Mouse (Mus musculus): ENCODE measurements around the gene Amer1.
A peak's percentile ranks its signal among the peaks of the same experiment; 100 is the strongest.

Amer1 gene

DNA sequence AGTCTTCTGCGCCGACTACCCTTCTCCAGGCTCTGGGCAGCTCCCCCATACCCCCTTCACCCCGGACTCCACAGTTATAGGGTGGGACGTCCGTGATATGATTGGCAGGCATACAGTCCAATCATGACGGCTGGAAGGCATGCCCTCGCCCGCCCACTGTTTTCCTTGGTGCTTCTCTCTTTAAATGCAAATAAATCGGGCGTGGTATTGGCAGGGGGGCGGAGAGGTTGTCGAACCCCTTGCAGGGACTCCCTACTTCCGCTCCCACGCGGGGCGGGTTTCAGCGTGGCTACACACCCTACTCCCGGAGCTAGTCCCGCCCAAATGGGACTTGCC is at the start of gene Amer1:
Amer1 (minus strand) TSS at position 97 of the 336 bp plus-strand sequence.
- DNase-seq (ENCODE audit: low spot score in 2 of 2) = peak; percentile 58 to 82

DNA sequence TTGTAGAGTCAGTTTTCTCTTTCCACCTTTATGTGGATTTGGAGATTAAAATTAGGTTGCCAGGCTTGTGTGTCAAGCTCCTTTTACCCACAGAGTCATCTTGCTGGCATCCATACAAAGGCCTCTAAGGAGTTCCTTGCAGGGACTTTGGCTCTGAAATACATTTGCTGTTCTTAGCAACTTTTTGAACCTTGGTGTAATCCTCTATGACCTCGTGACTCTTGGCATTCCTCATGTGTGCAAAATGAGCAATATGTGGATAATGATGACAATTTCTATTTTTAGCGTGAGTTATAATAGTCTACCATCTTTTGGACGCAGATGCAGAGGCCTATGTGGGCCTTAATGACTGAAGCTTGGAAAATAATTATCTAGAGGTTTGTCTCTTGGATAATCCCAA is 12.5 kb upstream of the Amer1 start:
- no peak for DNase-seq (ENCODE audit: low spot score in 2 of 2)

DNA sequence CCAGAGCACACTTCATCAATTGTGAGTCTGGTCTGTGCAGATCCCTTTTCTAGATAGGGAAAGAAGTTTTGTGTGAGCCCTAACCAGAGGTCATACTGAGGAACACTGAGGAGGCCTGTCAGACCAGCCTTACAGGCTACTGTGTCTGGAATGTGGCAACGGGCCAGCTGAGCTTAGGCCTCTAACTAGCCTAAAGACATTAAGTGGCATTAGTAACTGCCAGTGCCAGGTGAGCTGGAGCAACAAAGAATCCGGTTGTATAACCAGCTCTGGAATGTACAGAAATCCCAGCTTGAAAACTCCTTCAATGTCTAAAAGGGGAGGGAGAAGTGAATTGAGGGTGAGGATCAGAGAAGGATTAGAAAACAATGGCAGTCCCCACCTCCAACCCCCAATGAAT is 1.2 kb upstream of the Amer1 start:
- no peak for DNase-seq (ENCODE audit: low spot score in 2 of 2)

DNA sequence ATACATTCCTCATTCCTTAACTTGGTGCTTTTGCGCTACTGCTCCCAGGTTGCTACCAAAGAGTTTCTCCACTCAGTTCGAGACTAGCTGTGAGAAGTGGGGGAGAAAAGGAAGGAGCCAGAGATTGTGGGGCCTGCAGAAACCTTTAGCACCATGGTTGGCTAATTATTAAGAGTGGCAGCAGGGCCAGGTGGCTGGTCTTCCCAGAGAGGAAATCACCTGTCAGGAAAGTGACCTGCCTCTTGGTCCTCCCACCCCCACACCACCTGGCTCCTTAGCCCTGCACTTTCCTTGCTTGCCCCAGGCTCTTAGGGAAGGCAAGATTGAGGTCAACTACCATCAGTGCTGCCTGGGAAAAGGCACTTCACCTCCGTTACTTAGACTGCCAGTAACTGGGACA is 469 bp upstream of the Amer1 start:
- peak in 1 of 2 experiments; percentile 10 for DNase-seq (ENCODE audit: low spot score in 2 of 2)

DNA sequence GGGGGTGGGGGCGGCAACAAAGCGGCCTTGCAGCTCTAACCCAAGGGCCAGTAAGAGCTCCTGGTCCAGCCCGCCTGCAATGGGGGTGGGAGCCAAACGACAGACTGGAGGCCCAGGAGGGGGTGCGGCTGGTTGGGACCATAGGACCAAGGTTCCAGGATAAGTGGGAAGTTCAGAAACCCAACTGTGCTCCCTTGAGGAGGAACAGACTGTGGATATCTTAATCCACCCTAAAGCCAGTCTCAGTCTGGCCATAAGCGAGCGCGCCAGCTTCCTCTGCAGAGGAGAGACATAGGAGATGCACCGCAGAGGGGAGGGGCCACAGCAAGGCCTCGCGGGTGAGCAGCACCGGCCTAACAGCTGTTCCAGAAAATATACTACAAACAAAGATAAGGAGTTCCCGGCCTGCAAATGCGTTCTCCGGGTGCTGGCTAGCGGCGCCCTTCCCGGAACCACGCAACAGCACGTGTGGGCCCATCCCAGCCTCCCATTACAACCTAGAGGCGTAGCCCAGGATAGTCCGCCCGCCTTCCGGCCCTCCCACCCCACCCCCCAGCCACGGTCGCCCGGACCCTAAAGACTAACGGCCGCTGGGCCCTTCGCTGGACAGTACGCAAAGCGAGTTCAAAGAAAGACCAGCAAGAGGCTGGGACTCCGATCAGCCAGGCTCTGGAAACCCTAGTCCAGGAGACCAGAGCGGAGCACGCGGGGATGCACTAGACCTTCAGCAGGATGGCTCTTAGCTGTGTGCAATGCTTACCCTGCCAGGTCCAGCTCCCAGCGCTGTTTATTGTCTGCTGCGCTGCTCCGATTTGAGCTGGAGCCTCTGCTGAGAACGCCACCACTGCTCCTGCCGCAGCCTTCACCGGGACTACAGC is 535 bp downstream of the Amer1 start:
- peak; percentile 20 to 57 for DNase-seq (ENCODE audit: low spot score in 2 of 2)

DNA sequence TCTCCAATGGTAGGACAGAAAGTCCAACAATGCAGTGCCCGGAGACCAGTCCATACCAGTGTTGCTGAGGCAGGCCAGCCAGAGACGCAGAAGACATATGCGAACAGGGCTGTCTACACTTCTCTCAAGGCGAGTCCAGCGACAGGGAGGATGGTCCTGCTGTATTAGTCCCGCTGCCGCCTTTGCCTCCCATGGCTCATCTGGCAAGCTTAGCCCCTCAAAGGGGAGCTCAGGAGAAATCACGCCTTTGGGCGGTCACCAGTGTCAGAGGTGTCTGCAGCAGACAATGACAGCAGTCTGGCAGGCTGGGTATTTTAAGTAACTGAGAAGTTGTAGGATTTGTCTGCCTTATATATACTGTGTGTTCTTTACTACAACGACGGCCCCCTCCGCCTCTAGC is 1.3 kb downstream of the Amer1 start:
- DNase-seq (ENCODE audit: low spot score in 2 of 2) = no peak

DNA sequence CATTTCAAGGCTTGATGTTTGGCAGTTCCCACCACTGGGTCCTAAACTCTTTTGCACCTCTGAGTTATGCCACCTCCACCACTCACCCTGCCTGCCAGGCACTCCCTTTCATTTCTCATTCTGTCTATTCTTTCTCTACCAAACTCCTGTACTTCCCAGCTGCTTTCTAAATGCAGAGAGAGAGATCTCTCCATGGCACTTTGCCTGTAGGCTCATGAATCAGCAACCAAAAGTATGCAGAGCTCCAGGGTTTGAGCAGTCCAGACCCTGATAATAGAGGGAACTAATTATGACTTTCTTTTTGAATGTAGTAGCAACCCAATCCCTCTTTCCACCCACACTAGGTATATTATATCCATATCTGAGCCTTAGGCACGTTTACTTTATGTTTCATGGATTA is 2.4 kb downstream of the Amer1 start:
- DNase-seq (ENCODE audit: low spot score in 2 of 2) = no peak

DNA sequence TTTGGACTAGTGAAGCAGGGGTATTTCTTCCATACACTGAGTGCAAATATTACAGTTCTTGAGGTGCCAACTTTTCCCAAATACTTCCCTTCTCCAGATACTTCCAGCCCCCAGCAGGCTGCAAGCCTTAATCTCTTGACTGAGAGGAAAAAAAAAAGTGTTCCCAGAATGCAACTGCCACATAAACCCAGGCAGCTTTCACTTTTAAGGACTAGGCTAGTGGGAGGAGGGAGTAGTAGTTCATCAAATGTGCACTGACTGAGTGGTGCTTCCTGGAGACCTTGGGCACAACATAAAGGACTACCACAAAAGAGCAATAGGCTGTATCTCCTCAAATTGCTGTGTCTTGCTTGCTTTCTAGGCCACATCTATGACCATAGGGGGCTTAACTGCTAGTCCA is 3.4 kb downstream of the Amer1 start:
- no peak for DNase-seq (ENCODE audit: low spot score in 2 of 2)

DNA sequence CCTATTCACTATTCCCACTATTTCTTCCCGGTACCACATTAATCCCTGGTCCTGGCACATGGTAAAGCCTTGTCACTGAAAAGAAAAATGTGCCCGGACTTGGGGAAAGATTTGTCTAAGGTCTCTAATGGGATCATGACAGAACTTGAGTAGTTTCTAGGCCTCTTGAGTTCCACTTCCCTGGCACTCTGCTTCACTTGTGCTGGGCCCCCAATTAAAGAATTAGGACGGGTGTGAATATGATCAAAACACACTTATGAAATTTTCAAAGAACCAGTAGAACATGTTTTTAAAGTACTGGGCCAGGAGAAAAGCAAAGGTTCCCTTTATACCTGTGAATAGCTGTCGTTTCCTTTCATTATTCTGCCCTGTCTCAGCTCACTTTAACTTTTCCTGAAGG is 6.2 kb downstream of the Amer1 start:
- no peak for DNase-seq (ENCODE audit: low spot score in 2 of 2)

DNA sequence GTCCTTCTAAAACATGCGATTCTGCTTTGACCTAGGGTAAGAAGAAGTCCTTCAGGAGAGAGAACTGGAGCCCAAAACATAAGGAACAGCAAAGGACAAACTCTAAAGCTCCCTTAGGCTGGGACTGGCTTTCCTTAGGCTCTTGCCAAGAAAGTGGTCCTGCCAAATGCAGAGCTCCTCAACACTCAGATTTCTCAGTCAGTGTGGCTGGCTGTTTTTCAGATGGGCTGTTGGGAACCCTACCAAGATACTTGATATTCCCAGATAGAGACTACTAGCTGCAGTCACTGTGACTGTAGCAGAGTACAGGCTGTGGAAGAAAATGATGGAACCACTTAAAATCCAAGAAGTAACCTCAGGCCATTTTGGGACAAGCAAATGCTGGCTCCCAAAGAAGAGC is 7.4 kb downstream of the Amer1 start:
- DNase-seq (ENCODE audit: low spot score in 2 of 2) = no peak

DNA sequence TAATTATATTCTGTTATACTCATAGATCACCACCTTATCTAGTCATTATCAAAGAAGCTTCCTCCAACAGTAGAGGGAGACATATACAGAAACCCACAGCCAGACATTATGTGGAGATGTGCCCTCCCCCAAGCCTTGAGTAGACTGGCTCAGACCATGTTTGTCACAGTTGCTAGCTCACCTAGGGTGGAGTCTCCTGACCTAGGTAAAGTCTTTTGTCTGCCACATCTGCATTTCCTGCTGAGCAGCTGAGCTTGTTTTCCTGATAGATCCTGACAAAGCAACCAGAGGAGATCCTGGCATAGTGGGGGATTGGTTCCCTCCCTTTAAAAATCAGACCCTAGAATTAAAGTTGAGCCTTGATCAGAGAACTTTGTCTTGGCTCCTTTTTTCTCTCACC is 71.6 kb downstream of the Amer1 start:
- no peak for DNase-seq (ENCODE audit: low spot score in 2 of 2)

Measured in spleen, postnatal 10 days (tissue).